Mouse (Mus musculus): ENCODE data around the gene Macrod1. TPM values are rescaled to one million over a fixed set of nuclear protein-coding genes. Genes with fewer than 3 reads are reported as not detected.
A peak's percentile ranks its signal among the peaks of the same experiment; 100 is the strongest.

Gene Macrod1
- total RNA-seq, 2 experiments from 2014 or later: 20.4 to 22.2 TPM

- DNase-seq: no peak
These were observed 59.6 kb downstream of the Macrod1 start for GRCm38 (mm10) chr19:7116038-7116731.

- DNase-seq: no peak
These were observed 60.5 kb downstream of the Macrod1 start for GRCm38 (mm10) chr19:7117141-7117540.

GRCm38 (mm10) chr19:7117653-7118307, 61.2 kb downstream of the Macrod1 start:
- DNase-seq: no peak

GRCm38 (mm10) chr19:7121252-7121651, 64.6 kb downstream of the Macrod1 start:
- no peak for DNase-seq

GRCm38 (mm10) chr19:7122277-7122676, 65.7 kb downstream of the Macrod1 start:
- DNase-seq: no peak

GRCm38 (mm10) chr19:7122698-7123306, 66.2 kb downstream of the Macrod1 start:
- no peak for DNase-seq

- DNase-seq: no peak
These were observed 69.0 kb downstream of the Macrod1 start for GRCm38 (mm10) chr19:7125526-7126156.

- DNase-seq: no peak
These were observed 69.6 kb downstream of the Macrod1 start for GRCm38 (mm10) chr19:7126209-7126608.

- DNase-seq: no peak
These were observed 70.3 kb downstream of the Macrod1 start for GRCm38 (mm10) chr19:7126933-7127332.

- DNase-seq: no peak
These were observed 72.2 kb downstream of the Macrod1 start for GRCm38 (mm10) chr19:7128551-7129475.

GRCm38 (mm10) chr19:7130317-7130716, 73.7 kb downstream of the Macrod1 start:
- DNase-seq: no peak

- DNase-seq: no peak
These were observed 76.8 kb downstream of the Macrod1 start for GRCm38 (mm10) chr19:7133436-7133835.

- DNase-seq: no peak
These were observed 78.1 kb downstream of the Macrod1 start for GRCm38 (mm10) chr19:7134631-7135091.

- no peak for DNase-seq
These were observed 78.9 kb downstream of the Macrod1 start for GRCm38 (mm10) chr19:7135525-7135924.

- peak; percentile 60 to 68 for DNase-seq
These were observed 79.4 kb downstream of the Macrod1 start for GRCm38 (mm10) chr19:7136016-7136415.

- DNase-seq: no peak
These were observed 80.3 kb downstream of the Macrod1 start for GRCm38 (mm10) chr19:7136714-7137498.

- DNase-seq: no peak
These were observed 81.7 kb downstream of the Macrod1 start for GRCm38 (mm10) chr19:7138327-7138726.

- no peak for DNase-seq
These were observed 82.7 kb downstream of the Macrod1 start for GRCm38 (mm10) chr19:7139321-7139720.

- DNase-seq: no peak
These were observed 83.8 kb downstream of the Macrod1 start for GRCm38 (mm10) chr19:7140373-7140772.

- DNase-seq: no peak
These were observed 84.3 kb downstream of the Macrod1 start for GRCm38 (mm10) chr19:7140856-7141421.

All from layer of hippocampus, postnatal 36 days (tissue).